Mouse (Mus musculus): ENCODE measurements around the gene Atox1. TPM values are rescaled to one million over a fixed set of nuclear protein-coding genes. Genes with fewer than 3 reads are reported as not detected.

Atox1 gene
- total RNA-seq, 2 experiments from 2014 or later: 145 TPM

DNA sequence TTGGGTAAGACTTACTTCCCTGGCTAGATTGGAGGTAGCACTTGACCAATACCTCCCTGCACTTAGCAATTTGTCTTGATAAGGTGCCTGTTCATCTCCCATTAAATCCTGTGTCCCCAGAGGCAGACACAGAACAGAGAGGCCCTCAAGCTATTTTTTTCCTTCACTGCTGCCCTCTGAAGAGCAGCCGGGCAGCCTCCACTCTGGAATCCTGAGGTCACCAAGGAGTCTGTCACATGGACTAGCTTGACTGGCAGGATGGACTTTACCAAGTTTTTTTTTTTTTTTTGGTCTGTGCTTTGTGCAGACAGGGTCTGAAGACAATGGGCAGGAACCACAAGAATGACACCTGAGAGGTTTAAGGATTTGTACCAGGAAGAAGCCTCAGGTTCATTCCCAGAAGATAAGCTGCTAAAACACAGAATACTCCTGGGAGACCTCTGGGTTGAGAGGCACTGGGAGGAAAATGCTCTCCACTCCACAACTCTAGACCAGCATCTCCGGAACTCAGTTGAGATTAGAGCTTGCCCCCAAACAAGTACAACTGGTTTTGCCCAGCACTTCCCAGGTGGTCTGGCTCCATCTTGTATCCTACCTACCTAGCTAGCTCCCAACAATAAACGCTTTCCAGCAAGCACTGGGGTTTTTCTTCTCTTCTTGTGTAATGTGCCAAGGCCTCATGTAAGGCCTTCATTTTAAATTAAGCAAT, 1.0 kb downstream of the Atox1 start:
- intact Hi-C loops (cut with DNase I): no loop called here
- DNase-seq (ENCODE audit: extremely low spot score in 1 of 2, low spot score in 2 of 2): no peak

- intact Hi-C loops (cut with DNase I): no loop called here
- DNase-seq (ENCODE audit: extremely low spot score in 1 of 2, low spot score in 2 of 2): no peak
Measured at GRCm38 (mm10) chr11:55458501-55458900, 2.5 kb downstream of the Atox1 start.

- no peak for DNase-seq (ENCODE audit: extremely low spot score in 1 of 2, low spot score in 2 of 2)
- intact Hi-C loops (cut with DNase I): no loop called here
Measured at GRCm38 (mm10) chr11:55455166-55455565, 5.9 kb downstream of the Atox1 start.

GRCm38 (mm10) chr11:55453640-55454039, 7.4 kb downstream of the Atox1 start:
- intact Hi-C loops (cut with DNase I): no loop called here
- no peak for DNase-seq (ENCODE audit: extremely low spot score in 1 of 2, low spot score in 2 of 2)

DNA sequence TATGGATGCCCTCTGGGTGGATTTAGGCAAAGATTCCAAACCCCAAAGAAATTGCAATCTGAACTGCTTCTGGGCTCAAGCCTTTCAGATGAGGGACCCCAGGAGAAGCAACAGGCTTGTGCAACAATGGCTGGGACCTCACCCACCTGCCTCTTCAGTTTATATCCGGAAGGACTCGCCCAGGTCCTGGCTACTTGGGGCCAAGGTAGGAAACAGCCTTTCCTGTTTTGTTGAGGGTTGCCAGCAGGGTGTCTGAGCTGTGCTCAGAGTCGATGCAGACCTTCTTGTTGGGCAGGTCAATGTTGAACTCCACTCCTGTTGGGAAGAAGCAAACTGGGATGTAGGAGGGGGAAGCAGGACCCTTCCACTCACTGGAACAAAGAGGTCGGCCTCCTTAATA, 10.7 kb downstream of the Atox1 start:
- intact Hi-C loops (cut with DNase I): no loop called here
- peak in 1 of 2 experiments; percentile 71 for DNase-seq (ENCODE audit: extremely low spot score in 1 of 2, low spot score in 2 of 2)

DNA sequence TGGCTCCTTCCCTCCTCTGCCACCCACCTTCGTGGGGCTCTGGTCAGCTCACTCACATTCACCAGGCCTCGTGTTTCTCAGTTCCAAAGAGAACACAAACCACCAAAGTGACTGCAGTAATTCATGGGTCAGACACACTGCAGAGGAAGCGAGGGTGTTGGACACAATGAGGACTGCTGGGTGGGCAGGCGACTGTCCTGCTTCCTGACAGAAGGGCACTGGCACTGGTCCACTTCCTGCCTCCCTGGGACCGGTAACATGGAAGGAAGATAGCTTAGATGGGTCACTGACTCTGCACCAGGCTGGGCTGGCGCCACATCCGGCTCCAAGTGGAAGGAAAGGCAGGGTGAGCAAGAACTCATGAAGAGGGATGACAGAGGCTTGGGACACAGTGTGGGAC, 11.5 kb downstream of the Atox1 start:
- DNase-seq (ENCODE audit: extremely low spot score in 1 of 2, low spot score in 2 of 2): peak in 1 of 2 experiments; percentile 63
- intact Hi-C loops (cut with DNase I): loop anchor here (5.0 to 10.0 kb wide), 2 partner anchors 247 to 455 kb away; partner anchors contain the start of gene Slc36a1

DNA sequence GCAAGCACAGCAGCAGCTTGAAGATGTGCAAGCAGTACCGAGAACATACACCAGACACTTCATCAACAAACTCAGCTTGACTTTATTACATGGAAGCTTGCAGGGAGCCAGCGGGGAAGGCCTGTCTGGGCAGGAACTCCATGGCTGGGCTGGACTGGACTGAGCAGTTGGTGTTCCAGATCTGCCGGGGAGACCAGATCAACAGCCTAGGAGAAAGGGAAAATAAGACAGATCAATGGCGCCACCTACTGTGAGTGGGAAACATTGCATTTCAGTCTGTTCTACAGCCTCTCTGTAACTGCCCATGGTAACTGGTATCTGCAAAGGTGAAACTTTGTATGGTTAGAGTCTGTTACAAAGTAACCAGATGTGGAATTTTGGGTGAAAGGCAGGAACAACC, 14.5 kb downstream of the Atox1 start:
- peak; percentile 80 to 88 for DNase-seq (ENCODE audit: extremely low spot score in 1 of 2, low spot score in 2 of 2)
- intact Hi-C loops (cut with DNase I): loop anchor here (1.0 to 10.0 kb wide), 3 partner anchors 57 to 452 kb away; partner anchors contain the start of gene Slc36a1

GRCm38 (mm10) chr11:55444772-55445171, 16.3 kb downstream of the Atox1 start:
- DNase-seq (ENCODE audit: extremely low spot score in 1 of 2, low spot score in 2 of 2): peak in 1 of 2 experiments; percentile 71
- intact Hi-C loops (cut with DNase I): loop anchor here (5.0 to 10.0 kb wide), 2 partner anchors 242 to 450 kb away; partner anchors contain the start of gene Slc36a1

GRCm38 (mm10) chr11:55439718-55440117, 21.3 kb downstream of the Atox1 start:
- DNase-seq (ENCODE audit: extremely low spot score in 1 of 2, low spot score in 2 of 2): no peak
- intact Hi-C loops (cut with DNase I): loop anchor here (10.0 kb wide), 1 partner anchor 445 kb away; no protein-coding TSS in a partner anchor

- intact Hi-C loops (cut with DNase I): no loop called here
- no peak for DNase-seq (ENCODE audit: extremely low spot score in 1 of 2, low spot score in 2 of 2)
Measured at GRCm38 (mm10) chr11:55438031-55438430, 23.0 kb downstream of the Atox1 start.

GRCm38 (mm10) chr11:55436089-55436488, 24.9 kb downstream of the Atox1 start:
- intact Hi-C loops (cut with DNase I): no loop called here

GRCm38 (mm10) chr11:55432981-55433380, 28.1 kb downstream of the Atox1 start:
- intact Hi-C loops (cut with DNase I): no loop called here
- DNase-seq (ENCODE audit: extremely low spot score in 1 of 2, low spot score in 2 of 2): no peak

More at GRCm38 (mm10) chr11:55436089-55436488, 24.9 kb downstream of the Atox1 start:
- no peak for DNase-seq (ENCODE audit: extremely low spot score in 1 of 2, low spot score in 2 of 2)

DNA sequence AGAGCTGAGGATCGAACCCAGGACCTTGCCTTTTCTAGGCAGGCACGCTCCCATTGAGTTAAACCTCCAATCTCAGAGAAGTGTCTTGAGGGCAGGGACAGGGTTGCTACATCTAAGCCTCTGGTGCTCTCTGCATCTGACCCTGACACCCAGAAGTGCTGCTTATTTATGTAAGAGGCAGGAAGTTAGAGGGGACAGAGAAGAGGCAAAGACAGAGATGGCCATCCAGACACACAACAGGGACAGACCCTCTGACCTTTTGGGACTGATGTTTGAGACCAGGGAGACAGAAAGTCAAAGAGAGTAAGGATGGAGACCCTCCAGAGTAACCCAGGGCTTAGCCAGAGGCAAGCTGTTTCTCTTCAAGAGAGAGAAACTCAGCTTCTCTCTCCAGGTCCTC, 31.1 kb downstream of the Atox1 start:
- intact Hi-C loops (cut with DNase I): no loop called here
- DNase-seq (ENCODE audit: extremely low spot score in 1 of 2, low spot score in 2 of 2): no peak

GRCm38 (mm10) chr11:55428186-55429012, 32.6 kb downstream of the Atox1 start:
- DNase-seq (ENCODE audit: extremely low spot score in 1 of 2, low spot score in 2 of 2): peak in 1 of 2 experiments; percentile 93
- intact Hi-C loops (cut with DNase I): no loop called here

- intact Hi-C loops (cut with DNase I): no loop called here
- DNase-seq (ENCODE audit: extremely low spot score in 1 of 2, low spot score in 2 of 2): no peak
Measured at GRCm38 (mm10) chr11:55424746-55425360, 36.2 kb downstream of the Atox1 start.

GRCm38 (mm10) chr11:55423756-55424155, 37.3 kb downstream of the Atox1 start:
- peak in 1 of 2 experiments; percentile 50 for DNase-seq (ENCODE audit: extremely low spot score in 1 of 2, low spot score in 2 of 2)
- intact Hi-C loops (cut with DNase I): no loop called here

- no peak for DNase-seq (ENCODE audit: extremely low spot score in 1 of 2, low spot score in 2 of 2)
- intact Hi-C loops (cut with DNase I): no loop called here
Measured at GRCm38 (mm10) chr11:55422978-55423377, 38.1 kb downstream of the Atox1 start, which contains the start of gene Sparc. Gene Sparc, minus strand, starts transcription at chr11:55423183.

GRCm38 (mm10) chr11:55419678-55420307, 41.2 kb downstream of the Atox1 start:
- peak in 1 of 2 experiments; percentile 82 for DNase-seq (ENCODE audit: extremely low spot score in 1 of 2, low spot score in 2 of 2)
- intact Hi-C loops (cut with DNase I): no loop called here

DNA sequence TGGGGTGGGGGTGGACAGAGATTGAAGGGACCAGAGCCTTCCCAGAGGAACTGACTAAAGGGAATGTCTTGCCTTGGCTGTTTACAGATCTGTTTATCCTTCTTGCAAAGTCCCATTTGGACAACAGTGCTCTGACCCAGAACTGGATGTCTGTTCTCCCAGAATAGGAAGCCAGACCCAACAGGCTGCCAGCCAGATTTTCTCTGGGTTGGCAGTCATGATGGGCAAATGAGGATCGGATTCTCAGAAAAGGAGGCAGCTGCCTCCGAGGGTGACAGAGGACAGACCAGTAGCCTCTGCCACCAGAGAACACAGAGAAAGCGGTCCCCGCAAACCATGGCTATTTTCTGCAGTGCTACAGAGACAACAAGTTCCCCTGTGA, 41.8 kb downstream of the Atox1 start:
- DNase-seq (ENCODE audit: extremely low spot score in 1 of 2, low spot score in 2 of 2): no peak
- intact Hi-C loops (cut with DNase I): no loop called here
